Comparison of ENCODE assay signal across 11 mouse cellular contexts in the genomic region with DNA sequence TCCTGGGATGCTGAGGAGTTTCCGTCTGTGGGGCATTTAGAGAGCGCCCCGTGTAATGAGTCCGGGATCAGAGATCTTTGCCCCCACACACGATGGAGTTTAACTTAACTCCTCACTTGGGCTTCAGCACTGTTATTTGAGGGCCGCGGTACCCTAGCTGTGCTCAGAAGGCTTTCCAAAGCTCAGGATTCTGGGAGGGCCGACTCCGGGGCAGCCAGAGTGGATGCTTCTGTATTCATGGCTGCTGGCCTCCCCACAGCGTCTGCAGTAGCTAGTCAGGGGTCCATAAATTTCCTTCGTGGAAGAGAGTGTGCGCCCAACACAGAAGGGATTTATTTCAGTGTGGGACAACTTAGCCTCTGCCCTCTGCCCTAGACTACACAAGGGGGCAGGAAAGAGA.
DNase-seq lines count a peak whose midpoint lies in the region; ATAC-seq and TF ChIP-seq lines count a peak whose summit lies in the region.
"Had no signal": no experiment of that assay in that cellular context is flagged by ENCODE, and none has a peak within 500 bp of the region (broad histone marks: within the 10 kb centered on the region; RNA-seq: fewer than 3 reads in every experiment).

No protein-coding gene starts in this region.

- H3K9ac ChIP-seq in lung, embryonic 15.5 days = no peak overlapping the region
- H3K9ac ChIP-seq in forebrain, embryonic 15.5 days (replicated peaks) = peak overlapping the region; percentile 39
- H3K9ac ChIP-seq: liver, embryonic 15.5 days had no signal

- no peak overlapping the region for H3K27ac ChIP-seq in lung, embryonic 15.5 days
- peak overlapping the region; percentile 45; the same call in 1 of the 2 replicates for H3K27ac ChIP-seq in forebrain, embryonic 15.5 days (replicated peaks)
- H3K27ac ChIP-seq in limb, embryonic 10.5 days = peak overlapping the region; percentile 93
- no peak overlapping the region for H3K27ac ChIP-seq in olfactory bulb, adult 2 months (ENCODE audit: insufficient read depth, low read depth, low read length)
- H3K27ac ChIP-seq: liver, embryonic 15.5 days had no signal

- H3K9me3 ChIP-seq in lung, embryonic 15.5 days = no peaks in the 10 kb centered on the region
- no peaks in the 10 kb centered on the region for H3K9me3 ChIP-seq in forebrain, embryonic 15.5 days
- no peaks in the 10 kb centered on the region for H3K9me3 ChIP-seq in limb, embryonic 10.5 days (replicated peaks)
- H3K9me3 ChIP-seq: liver, embryonic 15.5 days had no signal

- no peak for TF ChIP-seq POLR2A in olfactory bulb, adult 2 months (IDR thresholded peaks at IDR 0.05; ENCODE audit: insufficient read depth, low read depth, low read length)

- peaks cover 37% of the 10 kb centered on the region for H3K27me3 ChIP-seq in lung, embryonic 15.5 days
- H3K27me3 ChIP-seq in forebrain, embryonic 15.5 days = 0 out of 2 replicates have a peak, but pooled peaks cover 4% of the 10 kb centered on the region
- H3K27me3 ChIP-seq in limb, embryonic 10.5 days (ENCODE audit: low read depth, poor library complexity, severe bottlenecking) = peaks cover 8% of the 10 kb centered on the region; the same call in 1 of the 2 replicates
- H3K27me3 ChIP-seq: Patski had no signal

- H3K4me2 ChIP-seq in lung, embryonic 15.5 days = peak overlapping the region; percentile 67
- H3K4me2 ChIP-seq in forebrain, embryonic 15.5 days (replicated peaks) = peak overlapping the region; percentile 67

- peak overlapping the region; percentile 32 for H3K4me3 ChIP-seq in lung, embryonic 15.5 days
- peak overlapping the region; percentile 43 for H3K4me3 ChIP-seq in forebrain, embryonic 15.5 days
- H3K4me3 ChIP-seq in limb, embryonic 10.5 days = peak overlapping the region; percentile 45
- peak overlapping the region; percentile 30; the same call in 1 of the 2 replicates for H3K4me3 ChIP-seq in olfactory bulb, adult 2 months (ENCODE audit: insufficient read depth, low read depth, low read length)
- H3K4me3 ChIP-seq: liver, embryonic 15.5 days had no signal

- H3K4me1 ChIP-seq in lung, embryonic 15.5 days = peaks cover 17% of the 10 kb centered on the region
- peaks cover 13% of the 10 kb centered on the region for H3K4me1 ChIP-seq in forebrain, embryonic 15.5 days
- H3K4me1 ChIP-seq in limb, embryonic 10.5 days = peaks cover 90% of the 10 kb centered on the region
- peaks cover 21% of the 10 kb centered on the region for H3K4me1 ChIP-seq in olfactory bulb, adult 2 months (ENCODE audit: control insufficient read depth, insufficient read depth, low read length)
- H3K4me1 ChIP-seq: liver, embryonic 15.5 days had no signal

- 10% methylated on average over 12 of the region's 12 CpGs for WGBS in lung, embryonic 15.5 days
- WGBS in forebrain, embryonic 15.5 days = 7% methylated on average over 12 of the region's 12 CpGs
- 9% methylated on average over 12 of the region's 12 CpGs for WGBS in limb, embryonic 10.5 days
- WGBS in olfactory bulb, adult 2 months = 27% methylated on average over 12 of the region's 12 CpGs

- TF ChIP-seq CTCF in olfactory bulb, adult 2 months (IDR thresholded peaks at IDR 0.05; ENCODE audit: insufficient read depth, low read depth, low read length) = no peak

- no peak for DNase-seq in lung, postnatal 4 days
- no peak for DNase-seq in limb, embryonic 10.5 days (ENCODE audit: low spot score)
- DNase-seq in left cerebral cortex, postnatal 36 days (ENCODE audit: low spot score in 2 of 2) = no peak
- DNase-seq: kidney, adult 9 months had no signal

- H3K36me3 ChIP-seq in lung, embryonic 15.5 days = no peaks in the 10 kb centered on the region
- H3K36me3 ChIP-seq in forebrain, embryonic 15.5 days = no peaks in the 10 kb centered on the region
- H3K36me3 ChIP-seq in limb, embryonic 10.5 days = no peaks in the 10 kb centered on the region
- H3K36me3 ChIP-seq: liver, embryonic 15.5 days had no signal

- no peak for ATAC-seq in lung, embryonic 15.5 days (ENCODE audit: borderline replicate concordance, extremely low read depth, low FRiP score, low TSS enrichment)
- ATAC-seq in forebrain, embryonic 15.5 days (replicated peaks) = peak; percentile 42
- no peak for ATAC-seq in cerebellum, adult (ENCODE audit: insufficient number of reproducible peaks, low FRiP score, low TSS enrichment)
- ATAC-seq in megakaryocyte, adult 5-6 weeks (ENCODE audit: poor library complexity, severe bottlenecking) = no peak
- ATAC-seq: Patski had no signal

- intact Hi-C loops in left cerebral cortex, postnatal 36 days (cut with DNase I) = no loop called here

Comparison
In these comparisons a context has a peak if more than half of its experiments do, and no peak if none do; other contexts are left out.
1. H3K27ac ChIP-seq: peak in forebrain, embryonic 15.5 days (single experiment) and limb, embryonic 10.5 days (single experiment); none in lung, embryonic 15.5 days (single experiment) and olfactory bulb, adult 2 months (single experiment).
2. Peak in every context shown above with its lines, with median percentiles within 50 percentile points of each other: H3K4me3 ChIP-seq.